Mouse (Mus musculus): Measurements from ENCODE around the gene Rnf187. TPM values are rescaled to one million over a fixed set of nuclear protein-coding genes. Genes with fewer than 3 reads are reported as not detected.

Gene Rnf187
- total RNA-seq, 2 experiments from 2014 or later, result 65.8 to 70.6 TPM

- peak; percentile 78 for ATAC-seq (replicated peaks; ENCODE audit: poor library complexity)
Observed at GRCm38 (mm10) chr11:58948542-58949479, 10.1 kb upstream of the Rnf187 start, which contains the start of gene Hist3h2ba. Hist3h2ba (plus strand) TSS chr11:58948920.

- peak; percentile 52 for ATAC-seq (replicated peaks; ENCODE audit: poor library complexity)
Observed at GRCm38 (mm10) chr11:58947798-58948528, 9.2 kb upstream of the Rnf187 start.

DNA sequence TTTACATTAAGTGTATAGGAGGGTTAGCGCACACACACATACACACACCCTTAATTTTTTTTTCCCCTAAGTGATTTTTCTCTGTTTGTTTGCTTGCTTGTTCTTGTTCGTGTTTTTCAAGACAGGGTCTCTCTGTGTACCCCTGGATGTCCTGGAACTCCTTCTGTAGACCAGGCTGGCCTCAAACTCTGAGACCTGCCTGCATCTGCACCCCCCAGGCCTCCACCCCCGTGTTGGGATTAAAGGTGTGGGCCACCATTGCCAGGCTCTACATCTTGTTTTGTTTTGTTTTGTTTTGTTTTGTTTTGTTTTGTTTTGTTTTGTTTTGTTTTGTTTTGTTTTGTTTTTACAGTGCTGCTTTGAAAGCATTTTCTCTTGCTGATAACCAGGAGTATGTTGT, 8.6 kb upstream of the Rnf187 start:
- no peak for ATAC-seq (replicated peaks; ENCODE audit: poor library complexity)

- ATAC-seq (replicated peaks; ENCODE audit: poor library complexity), result no peak
Observed at GRCm38 (mm10) chr11:58944136-58944535, 5.4 kb upstream of the Rnf187 start.

DNA sequence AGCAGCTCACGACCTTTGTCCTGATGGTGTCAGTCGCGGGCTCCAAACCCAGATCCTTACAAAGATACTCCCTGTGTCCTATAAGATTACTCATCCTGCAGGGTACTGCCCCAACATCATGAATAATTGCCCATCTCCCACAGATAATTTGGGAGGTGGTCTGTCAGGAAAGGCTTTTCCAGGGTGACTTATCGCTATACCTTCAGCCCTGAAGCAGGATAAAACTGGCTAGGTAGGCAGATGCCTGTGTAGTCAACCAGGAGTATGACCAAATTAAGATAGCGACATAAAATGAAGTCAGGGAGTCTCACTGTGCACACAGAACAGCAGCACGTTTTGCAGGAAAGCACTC, 348 bp upstream of the Rnf187 start:
- ATAC-seq (replicated peaks; ENCODE audit: poor library complexity), result no peak

DNA sequence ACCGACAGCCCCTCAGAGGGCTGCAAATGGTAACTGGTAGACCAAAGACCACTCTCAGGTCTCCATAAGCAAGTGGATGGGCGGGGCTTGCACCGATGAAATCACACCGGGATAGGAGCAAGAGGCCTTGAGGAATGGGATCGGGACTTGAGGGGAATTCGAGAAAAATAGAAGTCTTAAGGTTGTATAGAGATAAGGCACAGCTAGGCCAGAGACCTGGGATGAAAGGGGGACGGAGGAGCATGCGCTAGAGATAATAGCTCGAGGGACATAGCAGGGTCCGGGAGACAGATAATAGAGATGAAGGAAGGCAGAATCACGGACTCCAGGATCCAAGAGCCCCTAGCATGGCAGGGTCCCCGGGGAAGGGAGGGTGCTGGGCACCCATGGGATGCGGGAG, 807 bp downstream of the Rnf187 start:
- ATAC-seq (replicated peaks; ENCODE audit: poor library complexity), result 0 out of 2 replicates have a peak, but pooled peaks have one; percentile 7

GRCm38 (mm10) chr11:58931576-58931975, 7.1 kb downstream of the Rnf187 start:
- 0 out of 2 replicates have a peak, but pooled peaks have one; percentile 18 for ATAC-seq (replicated peaks; ENCODE audit: poor library complexity)

- no peak for ATAC-seq (replicated peaks; ENCODE audit: poor library complexity)
Observed at GRCm38 (mm10) chr11:58930254-58930653, 8.5 kb downstream of the Rnf187 start.

- no peak for ATAC-seq (replicated peaks; ENCODE audit: poor library complexity)
Observed at GRCm38 (mm10) chr11:58929641-58930040, 9.1 kb downstream of the Rnf187 start.

DNA sequence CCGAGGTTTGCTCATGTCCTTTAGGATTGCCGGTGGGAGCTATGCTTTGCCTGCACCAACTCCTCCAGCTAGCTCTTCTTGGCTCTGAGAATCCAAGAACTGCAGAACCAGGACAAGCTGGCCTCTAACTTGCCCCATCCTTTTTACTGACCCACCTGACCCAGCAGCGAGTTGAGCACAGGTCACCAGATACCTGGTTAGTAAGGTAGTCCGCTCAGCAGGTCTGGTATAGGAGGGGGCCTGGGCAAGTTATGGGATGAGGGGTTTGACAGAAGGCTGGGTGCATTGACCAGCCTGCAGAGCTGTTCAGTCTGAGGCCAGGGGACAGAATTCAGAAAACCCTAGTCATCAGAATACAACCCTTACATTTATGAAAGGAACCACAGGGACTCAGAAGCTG, 9.7 kb downstream of the Rnf187 start:
- no peak for ATAC-seq (replicated peaks; ENCODE audit: poor library complexity)

DNA sequence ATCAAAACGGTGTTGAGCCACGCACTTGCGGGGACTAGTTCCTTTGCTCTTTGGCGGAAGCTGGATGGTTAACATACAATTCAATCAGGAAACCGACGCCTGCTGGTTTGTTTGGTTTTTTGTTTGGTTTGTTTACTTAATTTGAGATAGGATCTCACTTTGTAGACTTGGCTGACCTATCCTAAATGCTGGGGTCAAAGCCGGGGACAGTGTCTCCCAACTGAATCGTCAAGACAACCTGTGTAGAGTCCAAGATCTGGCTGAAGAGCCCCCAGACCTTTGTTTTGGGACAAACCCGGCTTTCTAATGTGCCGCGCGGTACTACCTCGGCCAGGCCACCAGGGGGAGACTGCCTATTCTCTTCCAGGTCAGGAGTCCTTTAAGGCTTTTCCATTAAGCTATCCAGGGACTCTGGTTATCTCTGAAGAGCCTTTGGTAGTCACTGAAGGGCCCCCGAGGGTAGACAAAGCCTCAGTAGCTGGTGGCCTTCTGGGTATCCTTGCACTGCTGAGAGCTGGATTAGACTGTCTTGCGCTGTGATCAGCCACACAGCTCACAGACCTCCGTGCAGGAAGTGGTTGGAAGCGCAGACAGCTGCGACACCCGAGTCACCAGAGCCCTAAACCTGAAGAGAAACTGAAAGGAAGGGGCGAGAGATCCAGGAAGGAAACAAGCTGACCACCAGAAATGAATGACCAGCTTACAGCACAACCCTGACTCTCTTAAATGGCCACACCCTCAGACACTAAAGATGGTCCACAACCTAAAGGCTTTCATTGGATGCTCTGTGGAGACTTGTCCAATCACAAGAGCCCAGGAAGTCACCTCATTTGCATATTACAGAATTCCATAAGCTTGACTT, 10.7 kb downstream of the Rnf187 start:
- peak; percentile 76 for ATAC-seq (replicated peaks; ENCODE audit: poor library complexity)

DNA sequence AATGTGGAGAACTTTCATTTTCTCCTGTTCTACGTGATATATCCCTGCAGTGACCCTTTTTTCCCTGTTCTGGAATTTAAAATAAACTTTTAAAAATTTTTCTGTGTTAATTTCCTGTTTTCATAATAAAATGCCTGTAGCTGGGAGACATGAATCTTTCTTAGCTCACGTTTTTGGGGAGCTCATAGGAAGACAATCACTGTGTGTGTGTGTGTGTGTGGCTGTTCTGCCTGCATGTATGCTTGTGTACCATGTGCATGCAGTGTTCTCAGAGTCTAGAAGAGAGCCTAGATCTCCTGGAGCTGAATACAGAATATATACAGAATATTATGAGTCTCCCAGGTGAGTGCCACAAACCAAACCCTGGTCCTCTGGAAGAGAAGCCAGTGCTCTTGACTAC, 11.7 kb downstream of the Rnf187 start:
- ATAC-seq (replicated peaks; ENCODE audit: poor library complexity), result no peak

DNA sequence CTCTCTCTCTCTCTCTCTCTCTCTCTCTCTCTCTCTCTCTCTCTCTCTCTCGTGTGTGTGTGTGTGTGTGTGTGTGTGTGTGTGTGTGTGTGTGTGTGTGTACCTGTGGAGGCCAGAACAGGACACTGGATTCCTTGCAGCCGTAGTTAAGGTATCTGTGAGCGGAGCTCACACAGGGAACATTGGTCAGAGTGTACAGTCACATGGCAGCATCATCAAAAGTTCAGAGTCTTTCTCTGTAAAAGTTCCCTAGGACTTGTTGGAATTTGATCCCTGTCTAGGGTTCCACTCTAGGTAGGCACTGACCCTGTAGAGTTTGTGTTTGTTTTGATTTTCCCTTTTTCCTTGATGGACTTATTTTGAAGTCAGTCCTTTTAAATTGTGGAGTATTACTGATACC, 12.1 kb downstream of the Rnf187 start:
- no peak for ATAC-seq (replicated peaks; ENCODE audit: poor library complexity)

- no peak for ATAC-seq (replicated peaks; ENCODE audit: poor library complexity)
Observed at GRCm38 (mm10) chr11:58922420-58922819, 16.3 kb downstream of the Rnf187 start.

GRCm38 (mm10) chr11:58918759-58919158, 20.0 kb downstream of the Rnf187 start:
- ATAC-seq (replicated peaks; ENCODE audit: poor library complexity), result no peak

- ATAC-seq (replicated peaks; ENCODE audit: poor library complexity), result peak; percentile 75
Observed at GRCm38 (mm10) chr11:58917745-58918366, 20.9 kb downstream of the Rnf187 start, which contains the start of gene Btnl10. Btnl10 (plus strand) TSS chr11:58917908.

DNA sequence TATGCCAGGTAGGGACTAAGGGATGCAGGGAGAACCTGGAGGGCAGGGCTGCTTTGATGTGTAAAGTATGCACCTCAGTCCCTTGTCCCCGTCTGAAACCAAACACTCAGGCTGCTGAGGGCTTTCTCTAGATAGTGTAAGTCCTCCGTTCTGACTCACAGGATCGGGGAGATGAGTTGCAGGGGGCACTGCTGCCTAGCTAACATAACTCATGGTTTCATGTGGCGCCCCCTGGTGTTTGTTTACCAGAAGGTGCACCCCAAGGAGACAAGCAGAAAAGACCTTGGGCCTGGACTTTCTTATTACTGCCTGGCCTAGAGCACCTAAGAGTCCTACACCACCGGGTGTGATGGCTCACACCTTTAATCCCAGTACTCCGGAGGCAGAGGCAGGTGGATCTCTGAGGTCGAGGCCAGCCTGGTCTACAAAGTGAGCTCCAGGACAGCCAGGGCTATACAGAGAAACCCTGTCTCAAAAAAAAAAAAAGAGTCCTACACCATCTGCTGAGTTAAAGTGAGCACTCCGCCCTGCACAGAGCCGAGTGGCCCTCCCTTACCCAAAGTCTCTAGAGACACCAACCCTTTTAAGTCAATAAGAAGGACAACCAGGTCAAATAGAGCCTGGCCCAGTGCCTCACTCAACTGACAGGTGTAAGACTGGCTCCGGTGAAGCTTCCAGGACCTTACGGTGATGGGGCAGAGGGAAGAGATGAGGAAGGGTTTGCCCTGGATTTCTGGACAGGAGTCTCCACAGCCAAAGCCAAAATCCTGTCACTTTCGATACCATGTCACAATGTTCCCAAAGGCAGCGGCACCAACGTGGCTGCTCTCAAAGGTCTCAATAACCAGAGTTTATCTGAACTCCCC, 21.6 kb downstream of the Rnf187 start:
- ATAC-seq (replicated peaks; ENCODE audit: poor library complexity), result peak; percentile 59

DNA sequence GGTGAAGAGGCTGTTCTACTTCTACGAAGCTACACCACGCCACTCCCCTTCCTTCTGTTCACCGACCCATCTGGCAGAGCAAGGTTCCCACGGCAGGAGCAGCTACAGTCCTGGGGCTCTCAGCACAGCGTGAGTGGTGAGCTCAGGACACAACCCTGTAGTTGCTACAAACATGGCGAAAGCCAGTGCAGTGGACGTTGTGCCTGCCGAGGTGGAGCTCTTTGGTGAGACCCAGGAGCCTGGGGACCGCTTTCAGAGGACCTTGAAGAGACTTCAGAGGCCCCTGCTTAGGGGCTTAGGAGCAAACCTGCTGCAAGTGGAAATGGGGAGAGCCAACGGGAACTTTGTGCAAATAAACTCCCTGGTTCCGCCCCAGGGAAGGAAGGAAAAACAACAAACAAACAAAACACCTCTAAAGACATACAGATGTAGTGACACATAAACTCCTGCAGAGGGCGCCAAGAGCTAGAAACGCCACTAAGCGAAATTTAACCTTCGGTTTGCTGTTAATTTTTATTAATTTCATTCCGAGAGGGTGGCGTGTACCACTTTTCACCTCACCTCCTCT, 24.2 kb downstream of the Rnf187 start:
- peak; percentile 33 for ATAC-seq (replicated peaks; ENCODE audit: poor library complexity)

DNA sequence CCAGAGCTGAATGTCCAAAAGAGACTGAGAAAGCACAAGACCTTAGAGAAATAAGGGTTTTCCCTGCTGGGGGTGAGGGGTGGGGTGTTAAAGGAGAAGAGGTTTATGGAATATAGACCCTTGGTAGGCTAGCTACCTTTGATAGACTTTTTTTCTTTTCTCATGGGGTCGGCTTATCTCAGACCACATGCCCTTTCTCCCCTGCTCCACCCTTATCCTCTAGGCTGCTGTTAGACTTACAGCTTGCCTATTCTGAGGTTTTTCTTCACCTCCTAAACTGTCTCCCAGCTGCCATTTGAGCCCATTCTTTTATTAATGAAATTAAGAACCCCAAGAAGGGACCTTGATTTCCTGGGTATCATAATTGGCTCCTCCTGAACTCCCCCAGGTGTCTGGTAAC, 24.9 kb downstream of the Rnf187 start:
- ATAC-seq (replicated peaks; ENCODE audit: poor library complexity), result peak; percentile 26; the same call in 1 of the 2 replicates
